Mouse (Mus musculus): ENCODE results near the gene Ccdc85c.

- TF ChIP-seq POLR2A (IDR thresholded peaks at IDR 0.05; ENCODE audit: insufficient read length, low read depth) (no peak), E2F4 (IDR thresholded peaks at IDR 0.05; ENCODE audit: insufficient read depth) (no peak), MAX (IDR thresholded peaks at IDR 0.05; ENCODE audit: low read depth) (no peak), CEBPB (IDR thresholded peaks at IDR 0.05; ENCODE audit: insufficient read depth, poor library complexity, severe bottlenecking) (no peak), TCF3 (IDR thresholded peaks at IDR 0.05; ENCODE audit: insufficient read length, low read depth) (no peak), POLR2AphosphoS2 (IDR thresholded peaks at IDR 0.05; ENCODE audit: insufficient read length, low read depth) (no peak), MYOG (IDR thresholded peaks at IDR 0.05; ENCODE audit: control insufficient read depth in 1 of 3, insufficient read depth in 1 of 3, insufficient read length in 2 of 3, low read depth in 2 of 3) (no peak)
Observed at GRCm38 (mm10) chr12:108237300-108238006, 37.8 kb downstream of the Ccdc85c start.

All from myocyte (in vitro differentiated cells).